Mouse (Mus musculus): ENCODE results near the gene Pitpnc1.

Pitpnc1 gene

GRCm38 (mm10) chr11:107443121-107444095 is 27.1 kb downstream of the Pitpnc1 start:
- DNase-seq (ENCODE audit: extremely low read depth, low read depth, low spot score), result no peak

- no peak for DNase-seq (ENCODE audit: extremely low read depth, low read depth, low spot score)
Measured at GRCm38 (mm10) chr11:107441050-107441449, 29.4 kb downstream of the Pitpnc1 start.

GRCm38 (mm10) chr11:107438140-107438539 is 32.4 kb downstream of the Pitpnc1 start:
- no peak for DNase-seq (ENCODE audit: extremely low read depth, low read depth, low spot score)

GRCm38 (mm10) chr11:107437723-107438122 is 32.8 kb downstream of the Pitpnc1 start:
- no peak for DNase-seq (ENCODE audit: extremely low read depth, low read depth, low spot score)

- DNase-seq (ENCODE audit: extremely low read depth, low read depth, low spot score), result no peak
Measured at GRCm38 (mm10) chr11:107435776-107436449, 34.6 kb downstream of the Pitpnc1 start.

- peak; percentile 43 for DNase-seq (ENCODE audit: extremely low read depth, low read depth, low spot score)
Measured at GRCm38 (mm10) chr11:107431197-107431965, 39.1 kb downstream of the Pitpnc1 start.

- DNase-seq (ENCODE audit: extremely low read depth, low read depth, low spot score), result peak; percentile 100
Measured at GRCm38 (mm10) chr11:107428011-107428410, 42.5 kb downstream of the Pitpnc1 start.

- no peak for DNase-seq (ENCODE audit: extremely low read depth, low read depth, low spot score)
Measured at GRCm38 (mm10) chr11:107424176-107424575, 46.3 kb downstream of the Pitpnc1 start.

- no peak for DNase-seq (ENCODE audit: extremely low read depth, low read depth, low spot score)
Measured at GRCm38 (mm10) chr11:107422356-107422754, 48.1 kb downstream of the Pitpnc1 start.

GRCm38 (mm10) chr11:107421751-107422355 is 48.6 kb downstream of the Pitpnc1 start:
- no peak for DNase-seq (ENCODE audit: extremely low read depth, low read depth, low spot score)

GRCm38 (mm10) chr11:107419925-107420324 is 50.6 kb downstream of the Pitpnc1 start:
- DNase-seq (ENCODE audit: extremely low read depth, low read depth, low spot score), result no peak

GRCm38 (mm10) chr11:107417041-107417583 is 53.4 kb downstream of the Pitpnc1 start:
- no peak for DNase-seq (ENCODE audit: extremely low read depth, low read depth, low spot score)

- no peak for DNase-seq (ENCODE audit: extremely low read depth, low read depth, low spot score)
Measured at GRCm38 (mm10) chr11:107416561-107416926, 54.0 kb downstream of the Pitpnc1 start.

- DNase-seq (ENCODE audit: extremely low read depth, low read depth, low spot score), result no peak
Measured at GRCm38 (mm10) chr11:107415901-107416560, 54.5 kb downstream of the Pitpnc1 start.

GRCm38 (mm10) chr11:107414996-107415747 is 55.3 kb downstream of the Pitpnc1 start:
- DNase-seq (ENCODE audit: extremely low read depth, low read depth, low spot score), result no peak

GRCm38 (mm10) chr11:107413251-107413655 is 57.2 kb downstream of the Pitpnc1 start:
- DNase-seq (ENCODE audit: extremely low read depth, low read depth, low spot score), result peak; percentile 37

GRCm38 (mm10) chr11:107412128-107412527 is 58.4 kb downstream of the Pitpnc1 start:
- DNase-seq (ENCODE audit: extremely low read depth, low read depth, low spot score), result no peak

GRCm38 (mm10) chr11:107411576-107411975 is 58.9 kb downstream of the Pitpnc1 start:
- no peak for DNase-seq (ENCODE audit: extremely low read depth, low read depth, low spot score)

GRCm38 (mm10) chr11:107410804-107411203 is 59.7 kb downstream of the Pitpnc1 start:
- DNase-seq (ENCODE audit: extremely low read depth, low read depth, low spot score), result no peak
